Mouse (Mus musculus) kidney, adult 8-10 months (tissue): ENCODE data around the gene Gfi1b.

Experiments
- DNase-seq, 2 experiments: peaks; one replicate each; pipeline ENCODE4 v3.0.0; 2022

Gfi1b gene

DNA sequence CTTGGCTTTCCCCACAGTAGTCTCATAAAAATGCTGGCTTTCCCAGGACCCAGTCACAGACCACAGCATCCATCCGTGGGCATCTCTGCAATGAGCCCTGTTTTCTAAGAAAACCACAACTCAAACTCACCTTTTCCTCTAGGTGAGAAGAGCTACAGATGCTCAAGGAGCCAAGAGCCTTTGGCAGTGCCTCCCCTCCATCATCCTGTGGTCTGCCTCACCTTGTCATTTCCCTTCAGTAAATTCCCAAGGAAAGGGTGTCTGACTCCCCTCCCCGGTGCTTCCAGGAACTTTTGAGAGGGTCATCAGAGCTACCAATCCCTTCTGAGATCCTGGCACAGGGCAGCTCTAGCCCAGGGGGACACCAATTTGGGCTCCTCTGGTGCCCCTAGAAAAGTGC is 671 bp downstream of the Gfi1b start:
- no peak for DNase-seq

DNA sequence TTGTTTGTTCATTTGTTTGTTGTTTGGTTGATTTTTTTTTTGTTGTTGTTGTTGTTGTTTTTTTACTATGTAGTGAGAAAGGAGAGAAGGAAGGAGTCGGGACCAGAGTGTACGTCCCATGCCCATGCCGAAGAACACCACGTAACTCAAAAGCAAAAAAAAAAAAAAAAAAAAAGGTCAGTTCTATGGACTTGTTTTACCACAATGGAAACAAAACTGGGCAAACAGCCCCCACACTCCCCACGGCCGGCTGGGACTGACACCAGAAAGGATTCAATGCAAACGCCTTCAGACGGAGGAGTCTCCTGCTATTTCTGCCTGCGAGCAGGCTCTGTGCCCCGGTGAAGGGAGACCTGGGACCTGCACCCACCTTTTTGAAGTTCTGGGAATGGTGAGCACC is 1.3 kb downstream of the Gfi1b start:
- DNase-seq: no peak

- DNase-seq: no peak
These were observed 2.4 kb downstream of the Gfi1b start for GRCm38 (mm10) chr2:28619369-28619768.

DNA sequence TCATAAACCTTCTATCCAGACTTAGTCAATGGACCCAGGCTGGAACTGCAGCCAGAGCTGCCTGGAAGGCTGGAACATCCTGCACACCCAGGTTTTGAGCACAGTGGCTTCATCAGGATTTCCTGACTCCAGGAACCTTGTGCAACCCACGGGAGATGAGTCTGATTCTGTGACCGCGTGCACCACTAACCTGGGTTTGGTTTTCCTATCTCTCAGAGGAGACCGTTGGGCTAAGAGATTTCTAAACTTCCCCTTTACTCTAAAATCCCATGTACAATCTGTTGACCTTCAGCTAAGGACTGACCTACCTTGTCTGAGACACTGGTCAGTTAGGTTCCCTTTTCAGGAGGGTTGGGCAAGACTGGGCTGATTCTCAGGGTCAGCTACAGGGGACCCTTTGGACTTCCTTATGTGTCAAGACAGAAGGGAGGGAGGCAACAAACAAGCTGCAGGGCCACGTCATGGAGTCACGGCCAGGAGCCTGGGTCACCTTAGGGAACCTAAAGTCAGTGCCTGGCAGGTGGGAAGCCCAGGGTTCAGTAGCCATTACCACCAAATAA is 2.9 kb downstream of the Gfi1b start:
- no peak for DNase-seq

- DNase-seq: no peak
These were observed 4.0 kb downstream of the Gfi1b start for GRCm38 (mm10) chr2:28617498-28618486.

GRCm38 (mm10) chr2:28616874-28617273 is 4.9 kb downstream of the Gfi1b start:
- no peak for DNase-seq

DNA sequence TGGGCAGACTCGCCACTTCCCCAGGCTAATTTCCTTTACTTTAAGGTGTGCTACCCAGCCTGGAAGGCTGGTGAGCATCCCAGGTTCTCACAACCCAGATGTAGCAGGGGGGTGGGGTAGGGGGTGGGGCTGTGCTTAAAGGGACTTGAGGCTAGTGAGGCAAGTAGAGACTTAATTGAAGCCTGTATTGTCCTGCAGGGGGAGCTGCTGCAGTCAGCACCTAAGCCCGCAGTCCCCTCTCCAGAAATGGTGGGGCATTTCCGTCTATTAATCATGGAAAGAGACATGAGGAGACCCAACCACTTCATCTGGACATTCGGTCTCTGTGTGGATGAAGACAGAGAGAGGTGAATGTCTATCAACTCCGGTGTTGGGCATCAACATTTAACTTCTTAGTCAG is 5.4 kb downstream of the Gfi1b start:
- no peak for DNase-seq

DNA sequence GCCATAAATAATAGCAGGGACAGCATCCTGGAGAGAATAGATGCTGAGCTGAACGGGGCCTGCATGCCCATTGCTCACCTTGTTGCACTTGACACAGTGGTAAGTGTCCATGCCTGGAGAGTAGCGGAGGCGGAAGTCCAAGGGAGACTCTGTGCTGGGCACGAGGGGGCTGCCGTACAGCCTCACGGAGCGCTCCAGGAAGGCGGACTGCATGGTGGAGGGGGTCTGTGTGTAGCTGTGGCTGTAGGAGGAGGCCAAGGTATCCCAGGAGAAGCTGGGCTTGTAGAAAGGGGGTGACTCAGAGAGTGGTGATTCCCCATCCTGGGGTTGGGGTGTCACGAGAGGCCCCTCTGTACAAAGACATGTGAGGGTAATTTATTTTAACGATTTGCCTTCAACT is 8.2 kb downstream of the Gfi1b start:
- no peak for DNase-seq

- no peak for DNase-seq
These were observed 9.2 kb downstream of the Gfi1b start for GRCm38 (mm10) chr2:28612436-28613063.

DNA sequence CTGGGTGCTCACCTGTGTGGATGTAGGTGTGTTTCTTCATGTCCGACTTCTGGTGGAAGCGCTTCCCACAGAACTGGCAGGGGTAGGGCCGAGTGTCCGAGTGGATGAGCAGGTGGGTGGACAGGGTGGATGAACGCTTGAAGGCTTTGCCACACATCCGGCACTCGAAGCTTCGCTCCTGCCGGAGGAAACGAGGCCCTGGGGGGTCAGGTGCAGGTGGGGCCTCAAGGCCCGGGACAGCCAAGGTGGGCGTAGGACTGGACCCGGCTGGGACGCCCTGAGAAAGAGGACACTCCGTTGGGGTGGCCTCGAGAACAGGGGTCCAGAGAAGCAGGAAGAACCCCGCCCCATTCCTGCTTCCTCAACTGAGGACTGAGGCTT is 10.4 kb downstream of the Gfi1b start:
- no peak for DNase-seq

DNA sequence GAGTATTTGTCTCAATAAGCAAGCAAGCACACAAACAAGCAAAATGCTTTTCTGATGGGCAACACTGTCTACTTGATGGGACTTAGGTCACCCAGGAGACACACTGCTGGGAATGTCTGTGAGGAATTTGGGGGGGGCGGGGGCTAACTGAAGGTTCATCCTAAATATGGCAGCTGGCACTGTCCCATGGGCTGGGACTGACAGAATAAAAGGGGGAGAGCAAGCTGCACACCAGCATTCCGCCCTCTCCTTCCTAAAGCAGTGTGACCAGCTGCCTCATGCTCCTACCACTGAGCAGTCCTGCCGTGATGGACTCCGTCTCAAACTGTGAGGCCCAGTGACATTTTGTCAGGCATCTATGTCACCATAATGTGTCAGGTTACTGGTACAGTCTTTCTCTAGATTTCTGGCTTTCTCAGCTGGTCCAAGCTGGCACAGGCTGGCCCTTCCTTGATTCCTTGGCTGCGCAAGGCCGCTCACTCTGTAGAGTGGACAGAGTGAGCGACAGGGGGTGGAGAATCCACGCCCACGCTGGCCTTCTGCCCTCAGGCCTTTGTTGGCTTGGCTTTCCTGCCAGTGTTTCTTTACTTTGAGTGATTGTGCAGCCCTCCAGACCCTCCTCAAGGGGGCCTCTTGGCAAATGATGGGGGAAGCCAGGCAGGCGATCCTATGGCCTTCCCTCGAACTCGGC is 10.9 kb downstream of the Gfi1b start:
- DNase-seq: no peak

DNA sequence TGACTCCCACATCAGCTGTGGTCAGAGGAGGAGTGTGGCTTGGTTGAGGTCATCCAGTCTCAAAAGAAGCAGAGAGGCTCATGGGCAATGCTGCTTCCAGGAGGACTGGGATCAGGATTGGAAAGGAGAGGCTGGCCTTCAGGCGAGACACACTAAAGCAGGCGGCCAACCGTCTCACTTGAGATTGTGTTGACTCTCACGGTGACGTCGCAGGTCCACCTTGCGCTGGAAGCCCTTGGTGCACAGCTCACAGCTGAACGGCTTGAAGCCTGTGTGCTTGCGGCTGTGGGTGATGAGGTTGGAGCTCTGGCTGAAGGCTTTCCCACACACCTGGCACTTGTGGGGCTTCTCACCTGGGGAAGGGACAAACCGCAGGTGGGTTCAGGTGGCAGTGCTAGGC is 11.9 kb downstream of the Gfi1b start:
- no peak for DNase-seq

GRCm38 (mm10) chr2:28607341-28608165 is 14.2 kb downstream of the Gfi1b start:
- DNase-seq: no peak

DNA sequence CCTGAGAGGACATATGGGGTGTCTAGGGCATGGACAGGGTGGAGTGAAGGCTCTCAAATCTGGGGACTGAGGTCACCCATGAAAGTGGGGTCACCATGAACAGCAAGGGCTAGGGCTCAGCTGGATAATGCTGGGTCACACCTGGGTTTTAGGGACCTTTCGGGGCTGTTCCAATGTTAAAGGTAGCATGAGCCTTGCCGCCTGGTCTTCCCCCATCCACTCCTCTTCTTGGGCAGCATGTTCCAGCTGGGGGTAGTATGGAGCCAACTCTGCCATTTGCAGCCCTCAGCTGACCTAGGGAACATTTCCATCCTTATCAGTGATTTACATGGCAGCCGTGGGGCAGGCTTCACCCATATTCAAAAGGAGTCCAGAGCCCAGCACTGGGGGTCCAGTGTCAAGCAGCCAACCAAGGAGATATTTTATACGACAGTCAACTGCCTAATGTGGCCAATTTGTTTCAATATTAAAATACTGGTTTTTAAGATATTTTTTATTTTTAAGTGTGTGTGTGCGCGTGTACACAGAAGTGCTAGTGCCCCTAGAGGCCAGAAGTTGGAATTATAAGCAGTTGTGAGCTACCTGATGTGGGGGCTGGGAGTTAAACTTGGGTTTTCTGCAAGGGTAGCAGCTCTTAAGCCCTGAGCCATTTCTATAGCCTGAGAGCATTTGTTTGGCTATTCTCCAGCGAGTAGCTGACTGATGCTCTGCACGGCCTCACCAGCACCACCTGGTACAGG is 15.0 kb downstream of the Gfi1b start:
- DNase-seq: no peak

DNA sequence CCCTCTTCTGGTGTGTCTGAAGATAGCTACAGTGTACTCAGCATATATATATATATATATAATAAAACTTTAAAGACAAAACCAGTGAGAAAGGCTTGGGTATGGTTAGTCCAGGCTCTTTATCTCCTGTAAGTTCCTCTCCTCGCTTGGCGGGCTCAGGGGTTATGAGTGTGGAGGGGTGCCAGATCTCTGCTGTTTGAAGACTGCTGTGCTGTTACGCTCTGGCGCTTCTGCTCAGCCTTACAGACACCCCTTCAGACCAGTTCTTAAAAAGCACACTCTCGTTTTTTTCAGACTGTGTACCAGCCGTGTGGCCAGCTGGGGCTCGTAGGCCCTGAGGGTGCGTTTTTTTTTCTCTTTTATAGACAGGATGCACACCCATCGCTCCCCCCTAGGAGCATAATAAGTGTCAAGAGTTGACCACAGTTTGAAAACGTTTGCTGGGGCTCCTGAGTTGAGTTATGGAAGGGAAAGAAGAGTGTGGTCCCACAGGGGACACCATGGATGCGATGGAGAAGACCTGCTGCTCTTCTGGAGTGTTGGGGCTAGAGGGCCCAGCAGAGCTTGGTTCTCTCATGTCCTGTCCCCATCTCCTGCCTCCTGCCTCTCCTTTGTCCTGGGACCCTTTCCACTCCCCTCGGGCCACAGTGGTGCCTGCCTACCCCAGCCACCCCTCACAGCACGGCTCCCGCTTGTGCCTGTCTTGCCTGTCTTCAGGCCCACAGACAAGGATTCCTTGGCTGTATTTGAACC is 15.8 kb downstream of the Gfi1b start:
- DNase-seq: no peak

DNA sequence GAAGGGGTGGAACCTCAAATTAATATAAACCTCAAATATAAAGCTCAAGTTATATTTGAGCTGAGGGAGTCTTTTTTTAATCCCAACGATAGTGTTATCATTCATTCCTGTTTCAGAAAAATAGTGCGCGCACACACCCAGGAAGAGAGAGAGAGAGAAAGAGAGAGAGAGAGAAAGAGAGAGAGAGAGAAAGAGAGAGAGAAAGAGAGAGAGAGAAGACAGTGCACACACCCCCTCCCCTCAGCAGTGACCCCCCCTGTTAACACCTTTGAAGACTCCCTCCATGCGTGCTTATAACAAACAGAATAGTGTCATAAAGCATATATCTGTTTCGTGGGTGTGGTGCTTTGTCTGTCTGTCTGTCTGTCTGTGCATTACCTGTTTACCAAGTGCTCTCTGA is 18.2 kb downstream of the Gfi1b start:
- DNase-seq: no peak

GRCm38 (mm10) chr2:28601720-28602590 is 19.8 kb downstream of the Gfi1b start:
- no peak for DNase-seq

DNA sequence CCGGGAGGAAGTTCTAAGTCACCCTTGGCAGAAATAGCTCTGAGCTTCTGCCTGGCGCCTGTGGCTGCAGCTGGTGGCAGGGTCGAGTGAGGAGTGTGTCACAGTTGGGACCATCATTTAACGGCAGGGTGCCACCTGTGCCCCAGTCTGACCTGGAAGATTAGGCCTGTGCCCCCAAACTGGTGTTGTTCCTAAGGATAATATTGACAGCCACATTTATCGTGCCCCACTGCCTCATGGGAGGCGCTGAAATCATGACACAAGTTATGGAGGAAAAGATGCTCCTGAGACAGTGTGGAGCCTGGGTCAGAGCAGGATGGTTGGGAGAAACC is 22.2 kb downstream of the Gfi1b start:
- DNase-seq: no peak

DNA sequence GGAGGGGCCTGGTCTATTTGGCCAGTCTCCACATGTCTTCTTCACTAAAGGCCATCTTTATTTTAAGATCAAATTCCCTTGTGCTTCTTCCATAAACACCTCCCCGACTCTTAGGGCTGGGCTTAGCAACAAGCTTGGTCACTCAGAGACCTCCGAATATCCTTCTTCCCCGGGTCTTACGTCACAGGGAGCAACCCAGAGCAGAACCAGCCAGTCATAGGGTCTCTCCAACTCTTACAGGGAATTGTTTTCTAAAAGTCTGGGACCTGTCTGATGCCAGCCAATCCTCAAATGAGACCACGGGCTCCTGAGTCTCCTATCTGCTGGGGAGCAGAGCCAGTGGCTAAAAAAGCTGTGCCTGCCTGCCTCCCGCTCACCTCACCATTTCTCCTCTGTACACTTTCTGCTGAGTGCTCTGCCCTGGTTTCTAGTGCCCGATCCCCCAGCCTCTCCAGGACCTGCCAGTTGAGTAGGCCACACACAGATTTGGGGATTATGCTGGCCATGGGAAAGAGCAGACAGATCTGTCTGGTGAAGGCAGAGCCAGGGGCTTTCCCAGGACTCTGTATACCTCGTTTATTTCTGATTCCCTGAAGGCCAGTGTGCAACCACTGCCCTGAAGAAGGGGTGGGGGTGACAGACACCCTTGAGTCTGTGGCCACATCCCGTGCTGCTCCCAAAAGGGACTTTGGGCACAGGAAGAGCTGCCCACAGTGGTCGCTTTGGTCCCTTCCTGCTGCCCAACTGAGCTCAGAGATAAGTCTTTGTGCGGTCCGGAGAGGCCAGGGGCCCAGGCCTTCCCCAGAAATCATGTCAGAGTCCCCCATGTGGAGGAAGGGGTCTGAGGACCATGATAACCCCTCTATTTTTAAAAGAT is 22.9 kb downstream of the Gfi1b start:
- no peak for DNase-seq
